In the genomic region with DNA sequence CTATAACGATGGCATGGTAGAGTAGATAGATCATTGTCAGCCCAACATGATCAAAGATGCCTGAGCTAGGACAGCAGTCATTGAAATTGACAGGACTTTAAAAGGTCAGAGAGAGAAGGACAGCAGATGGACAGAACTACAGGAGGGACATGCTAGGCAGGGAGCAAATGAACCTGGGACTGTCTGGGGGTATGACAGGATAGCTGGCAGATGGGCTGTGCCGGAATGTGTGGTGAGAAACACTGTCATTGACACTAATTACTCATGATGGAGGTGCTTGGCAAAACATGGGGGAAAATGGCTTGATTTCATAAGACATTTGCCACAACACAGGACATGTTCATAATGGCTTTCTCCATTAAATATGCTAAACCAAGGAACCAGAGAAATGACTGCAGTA, we compare ENCODE assay signal across 23 mouse cellular contexts.
A peak's percentile ranks its signal among the peaks of the same experiment; 100 is the strongest.
DNase-seq lines count a peak whose midpoint lies in the region; ATAC-seq and TF ChIP-seq lines count a peak whose summit lies in the region.
"Had no signal": no experiment of that assay in that cellular context is flagged by ENCODE, and none has a peak within 500 bp of the region (broad histone marks: within the 10 kb centered on the region; RNA-seq: fewer than 3 reads in every experiment).

No protein-coding gene starts in this region.

- H3K9me3 ChIP-seq in hindbrain, embryonic 13.5 days, result no peaks in the 10 kb centered on the region
- H3K9me3 ChIP-seq in hindbrain, embryonic 10.5 days, result no peaks in the 10 kb centered on the region
- H3K9me3 ChIP-seq in midbrain, postnatal 0 days (ENCODE audit: low read length), result no peaks in the 10 kb centered on the region
- no peaks in the 10 kb centered on the region for H3K9me3 ChIP-seq in midbrain, embryonic 13.5 days
- no peaks in the 10 kb centered on the region for H3K9me3 ChIP-seq in liver, postnatal 0 days (ENCODE audit: low read length)
- H3K9me3 ChIP-seq: G1E; kidney, embryonic 15.5 days; limb, embryonic 10.5 days; limb, embryonic 15.5 days; midbrain, embryonic 12.5 days; stomach, embryonic 15.5 days had no signal

- no peaks in the 10 kb centered on the region for H3K36me3 ChIP-seq in hindbrain, embryonic 13.5 days
- H3K36me3 ChIP-seq in hindbrain, embryonic 10.5 days, result no peaks in the 10 kb centered on the region
- no peaks in the 10 kb centered on the region for H3K36me3 ChIP-seq in midbrain, postnatal 0 days (ENCODE audit: insufficient read depth, low read length)
- H3K36me3 ChIP-seq in midbrain, embryonic 13.5 days, result no peaks in the 10 kb centered on the region
- H3K36me3 ChIP-seq in liver, postnatal 0 days (replicated peaks; ENCODE audit: insufficient read depth, low read length), result no peaks in the 10 kb centered on the region
- H3K36me3 ChIP-seq: G1E; kidney, embryonic 15.5 days; limb, embryonic 10.5 days; limb, embryonic 15.5 days; midbrain, embryonic 12.5 days; stomach, embryonic 15.5 days had no signal

- no peak for TF ChIP-seq CTCF in midbrain, postnatal 0 days (IDR thresholded peaks at IDR 0.05)
- no peak for TF ChIP-seq CTCF in liver, postnatal 0 days (IDR thresholded peaks at IDR 0.05; ENCODE audit: low read depth)

- no peaks in the 10 kb centered on the region for H3K27me3 ChIP-seq in hindbrain, embryonic 13.5 days
- H3K27me3 ChIP-seq in hindbrain, embryonic 10.5 days (ENCODE audit: insufficient read depth, poor library complexity, severe bottlenecking), result no peaks in the 10 kb centered on the region
- H3K27me3 ChIP-seq in midbrain, postnatal 0 days (ENCODE audit: insufficient read depth, low read length), result no peaks in the 10 kb centered on the region
- H3K27me3 ChIP-seq in midbrain, embryonic 13.5 days, result no peaks in the 10 kb centered on the region
- H3K27me3 ChIP-seq in liver, postnatal 0 days (ENCODE audit: insufficient read depth, low read length), result no peaks in the 10 kb centered on the region
- H3K27me3 ChIP-seq: kidney, embryonic 15.5 days; limb, embryonic 15.5 days; midbrain, embryonic 12.5 days; Patski; stomach, embryonic 15.5 days had no signal

- no peak overlapping the region for H3K4me3 ChIP-seq in hindbrain, embryonic 13.5 days
- H3K4me3 ChIP-seq in hindbrain, embryonic 10.5 days, result no peak overlapping the region
- H3K4me3 ChIP-seq in midbrain, postnatal 0 days (ENCODE audit: low read depth, low read length), result no peak overlapping the region
- no peak overlapping the region for H3K4me3 ChIP-seq in midbrain, embryonic 13.5 days (replicated peaks)
- no peak overlapping the region for H3K4me3 ChIP-seq in liver, postnatal 0 days (ENCODE audit: low read depth, low read length)
- H3K4me3 ChIP-seq: erythroblast, embryonic 14.5 days; kidney, embryonic 15.5 days; limb, embryonic 10.5 days; limb, embryonic 15.5 days; midbrain, embryonic 12.5 days; stomach, embryonic 15.5 days had no signal

- WGBS in hindbrain, embryonic 13.5 days, result 75% methylated on average over 2 of the region's 2 CpGs
- 87% methylated on average over 2 of the region's 2 CpGs for WGBS in hindbrain, embryonic 10.5 days
- WGBS in midbrain, postnatal 0 days, result 77% methylated on average over 2 of the region's 2 CpGs
- 89% methylated on average over 2 of the region's 2 CpGs for WGBS in midbrain, embryonic 13.5 days
- 74% methylated on average over 2 of the region's 2 CpGs for WGBS in liver, postnatal 0 days (ENCODE audit: insufficient replicate concordance)

- 0 out of 2 replicates have a peak, but pooled peaks have one; percentile 28 for ATAC-seq in hindbrain, embryonic 13.5 days (ENCODE audit: low FRiP score)
- no peak for ATAC-seq in midbrain, postnatal 0 days (ENCODE audit: low FRiP score)
- no peak for ATAC-seq in midbrain, embryonic 13.5 days
- ATAC-seq in liver, postnatal 0 days, result no peak
- ATAC-seq: forebrain, embryonic 16.5 days; Patski had no signal

- TF ChIP-seq EP300 in liver, postnatal 0 days (IDR thresholded peaks at IDR 0.05; ENCODE audit: low read depth), result no peak

- H3K27ac ChIP-seq in hindbrain, embryonic 13.5 days, result no peak overlapping the region
- H3K27ac ChIP-seq in hindbrain, embryonic 10.5 days, result no peak overlapping the region
- no peak overlapping the region for H3K27ac ChIP-seq in midbrain, postnatal 0 days (ENCODE audit: low read depth, low read length)
- H3K27ac ChIP-seq in midbrain, embryonic 13.5 days, result no peak overlapping the region
- no peak overlapping the region for H3K27ac ChIP-seq in liver, postnatal 0 days (ENCODE audit: low read depth)
- H3K27ac ChIP-seq: kidney, embryonic 15.5 days; limb, embryonic 10.5 days; limb, embryonic 15.5 days; liver, embryonic 14.5 days; midbrain, embryonic 12.5 days; stomach, embryonic 15.5 days had no signal

- no peaks in the 10 kb centered on the region for H3K4me1 ChIP-seq in hindbrain, embryonic 13.5 days (replicated peaks)
- H3K4me1 ChIP-seq in hindbrain, embryonic 10.5 days (replicated peaks), result no peaks in the 10 kb centered on the region
- no peaks in the 10 kb centered on the region for H3K4me1 ChIP-seq in midbrain, postnatal 0 days (ENCODE audit: insufficient read depth, low read length)
- no peaks in the 10 kb centered on the region for H3K4me1 ChIP-seq in midbrain, embryonic 13.5 days (replicated peaks)
- no peaks in the 10 kb centered on the region for H3K4me1 ChIP-seq in liver, postnatal 0 days (ENCODE audit: insufficient read depth)
- H3K4me1 ChIP-seq: kidney, embryonic 15.5 days; limb, embryonic 10.5 days; limb, embryonic 15.5 days; midbrain, embryonic 12.5 days; stomach, embryonic 15.5 days had no signal

- no peak overlapping the region for H3K9ac ChIP-seq in hindbrain, embryonic 13.5 days
- no peak overlapping the region for H3K9ac ChIP-seq in midbrain, postnatal 0 days (replicated peaks; ENCODE audit: low read length, poor library complexity, severe bottlenecking)
- H3K9ac ChIP-seq in midbrain, embryonic 13.5 days (replicated peaks), result no peak overlapping the region
- H3K9ac ChIP-seq in liver, postnatal 0 days (replicated peaks), result no peak overlapping the region
- H3K9ac ChIP-seq: kidney, embryonic 15.5 days; limb, embryonic 15.5 days; liver, embryonic 14.5 days; lung, embryonic 14.5 days; midbrain, embryonic 12.5 days; stomach, embryonic 15.5 days had no signal

- no peak for DNase-seq in hindbrain, embryonic 10.5 days (ENCODE audit: low spot score)
- peak; percentile 30 for DNase-seq in midbrain, postnatal 0 days (ENCODE audit: low spot score)
- peak; percentile 80 for DNase-seq in cerebellum, adult 9-11 months
- no peak for DNase-seq in heart, adult 9 months (ENCODE audit: low spot score in 2 of 2)
- no peak for DNase-seq in lung, postnatal 14 days
- DNase-seq in liver, postnatal 0 days, result no peak
- DNase-seq: adrenal gland, postnatal 10 days; heart, postnatal 14 days; kidney, adult 18-20 months; kidney, postnatal 25 days; lung, embryonic 14.5 days had no signal

- no peak overlapping the region for H3K4me2 ChIP-seq in hindbrain, embryonic 13.5 days
- H3K4me2 ChIP-seq in midbrain, postnatal 0 days (ENCODE audit: low read depth, low read length, poor library complexity, severe bottlenecking), result no peak overlapping the region
- H3K4me2 ChIP-seq in midbrain, embryonic 13.5 days (replicated peaks), result no peak overlapping the region
- H3K4me2 ChIP-seq in liver, postnatal 0 days (ENCODE audit: low read depth, low read length), result no peak overlapping the region
- H3K4me2 ChIP-seq: kidney, embryonic 15.5 days; limb, embryonic 15.5 days; lung, embryonic 14.5 days; midbrain, embryonic 12.5 days; stomach, embryonic 15.5 days had no signal

Comparison
In these comparisons a context has a peak if more than half of its experiments do, and no peak if none do; other contexts are left out.
1. DNase-seq: peak in midbrain, postnatal 0 days (single experiment) and cerebellum, adult 9-11 months (single experiment); none in hindbrain, embryonic 10.5 days (single experiment), heart, adult 9 months (0 of 2), lung, postnatal 14 days (single experiment) and liver, postnatal 0 days (single experiment).